Mouse (Mus musculus): ENCODE results near the gene Mpg.
A peak's percentile ranks its signal among the peaks of the same experiment; 100 is the strongest.

Mpg gene

DNA sequence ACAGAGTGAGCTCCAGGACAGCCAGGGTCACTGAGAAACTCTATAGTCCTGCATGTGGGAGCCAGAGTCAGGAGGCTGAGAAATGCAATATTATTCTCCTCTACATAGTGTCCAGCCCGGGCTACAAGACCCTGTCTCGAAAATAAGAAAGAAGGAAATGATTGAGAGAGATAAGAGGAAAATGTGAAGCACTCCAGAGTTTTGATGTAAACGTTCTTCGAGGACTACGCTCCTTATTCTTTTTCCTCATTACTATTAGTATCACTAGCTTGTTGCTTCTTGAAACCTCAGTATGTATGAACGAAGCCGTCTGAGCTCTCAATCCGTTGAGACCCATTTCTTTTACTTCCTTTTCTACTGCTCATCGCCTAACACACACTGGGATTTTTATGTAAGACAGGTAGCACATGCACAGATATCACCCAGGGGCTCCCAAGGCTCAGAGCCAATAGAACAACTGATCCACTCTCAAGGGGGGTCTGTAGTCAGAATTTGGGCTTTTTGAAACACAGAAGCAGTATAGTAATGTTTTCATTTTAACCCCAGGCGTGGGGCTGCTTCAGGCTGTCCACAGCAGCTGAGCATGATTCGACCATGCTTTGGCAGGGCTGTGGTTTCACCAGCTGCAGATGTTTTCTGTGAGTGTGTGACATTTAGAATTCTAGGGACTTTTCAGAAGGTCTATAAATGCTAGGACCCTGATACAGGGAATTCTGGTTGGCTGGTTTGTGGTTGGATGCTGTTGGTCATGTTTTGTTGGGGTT is 24.2 kb upstream of the Mpg start:
- no peak for DNase-seq (ENCODE audit: low read depth)

DNA sequence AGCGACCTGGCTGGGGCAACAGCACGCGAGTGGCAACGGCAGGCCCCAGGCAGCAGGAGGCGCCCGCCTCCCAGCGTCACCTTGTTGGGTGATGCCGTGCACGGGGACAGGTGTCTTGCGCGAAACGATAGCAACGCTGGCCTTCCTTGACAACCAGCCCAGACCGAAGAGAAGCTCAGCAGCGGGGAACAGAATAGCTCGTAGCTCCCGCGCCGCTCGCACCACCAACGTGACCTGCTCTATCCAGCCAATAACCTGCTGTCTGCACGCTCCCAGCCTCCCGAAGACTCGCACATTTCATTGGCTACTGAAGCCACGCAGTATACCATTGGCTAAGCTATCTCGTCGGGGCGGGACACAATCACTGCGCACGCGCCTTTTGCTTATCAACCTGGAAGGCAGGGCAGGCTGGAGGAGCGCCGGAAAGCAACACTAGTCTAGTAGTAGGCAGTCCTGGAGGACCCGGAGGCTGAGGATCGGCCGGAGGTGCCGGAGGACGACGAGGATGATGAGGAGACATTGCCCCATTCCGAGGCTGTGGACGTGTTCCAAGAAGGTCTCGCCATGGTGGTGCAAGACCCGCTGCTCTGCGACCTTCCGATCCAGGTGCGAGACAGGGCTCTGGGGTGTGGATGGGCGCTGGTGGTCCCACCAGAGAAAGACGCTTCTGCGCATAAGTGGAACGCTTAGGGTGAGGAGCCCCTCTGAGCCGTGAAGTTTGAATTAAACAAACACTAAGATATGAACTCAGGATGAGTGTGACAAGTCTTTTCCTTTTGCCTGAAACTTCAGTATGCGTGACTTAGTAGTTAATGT is 21.0 kb upstream of the Mpg start, which contains the start of gene Snrnp25:
Snrnp25 (plus strand) TSS at position 358 of the 816 bp plus-strand sequence.
- peak; percentile 97 for DNase-seq (ENCODE audit: low read depth)

DNA sequence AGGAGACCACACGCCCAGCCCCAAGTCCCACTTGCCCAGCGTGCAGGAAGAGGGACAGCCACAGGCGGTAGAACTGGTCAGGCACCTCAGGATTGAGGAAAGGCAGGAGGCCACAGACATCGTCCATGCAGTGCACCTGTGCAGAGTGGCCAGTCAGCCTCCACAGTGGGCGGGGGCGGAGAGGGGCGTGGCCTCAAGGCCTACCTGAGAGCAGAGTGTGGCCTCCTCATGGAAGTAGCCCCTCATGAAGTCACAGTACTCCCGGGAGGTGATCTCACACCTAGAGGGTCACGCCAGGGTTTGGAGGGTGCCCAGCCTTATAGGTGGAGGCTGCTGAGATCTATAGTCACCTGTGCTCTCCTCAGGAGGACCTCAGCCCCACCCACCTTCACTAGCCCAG is 15.7 kb upstream of the Mpg start:
- DNase-seq (ENCODE audit: low read depth), result no peak

DNA sequence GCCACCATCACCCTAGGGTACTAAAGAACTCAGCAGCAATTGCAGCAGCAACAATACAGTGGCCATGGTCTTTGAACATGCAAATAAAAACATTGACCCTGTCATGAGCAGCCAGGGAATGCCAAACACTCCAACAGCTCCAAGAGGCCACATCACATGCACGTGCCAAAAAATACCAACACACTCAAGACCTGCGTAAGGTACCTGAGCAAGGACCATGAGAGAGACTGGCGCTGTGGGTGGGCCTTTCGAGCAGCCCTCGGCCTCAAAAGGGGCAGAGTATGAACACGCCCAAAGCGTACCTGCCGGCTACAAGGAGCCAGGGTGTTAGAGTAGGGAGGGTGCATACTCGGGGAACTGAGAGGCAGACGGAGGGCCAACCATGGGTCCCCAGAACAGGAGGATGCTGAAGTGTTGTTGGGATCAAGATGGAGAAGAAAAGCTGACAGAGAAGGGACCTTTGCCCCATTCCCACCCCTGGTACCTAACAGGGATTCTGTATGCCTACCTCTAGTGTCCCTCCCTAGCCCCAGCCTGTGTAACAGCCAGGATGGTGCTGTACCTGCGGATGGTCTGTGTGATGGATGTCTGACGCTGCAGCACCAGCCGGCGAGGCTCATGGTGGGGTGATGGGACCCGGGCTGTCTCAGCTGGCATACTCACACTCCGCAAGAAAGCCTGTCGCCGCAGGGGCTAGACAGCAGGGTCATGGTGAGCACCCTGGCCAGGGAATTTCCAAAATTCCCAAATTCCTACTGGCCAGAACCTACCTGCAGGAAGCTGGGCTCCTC is 10.7 kb upstream of the Mpg start:
- DNase-seq (ENCODE audit: low read depth), result no peak

DNA sequence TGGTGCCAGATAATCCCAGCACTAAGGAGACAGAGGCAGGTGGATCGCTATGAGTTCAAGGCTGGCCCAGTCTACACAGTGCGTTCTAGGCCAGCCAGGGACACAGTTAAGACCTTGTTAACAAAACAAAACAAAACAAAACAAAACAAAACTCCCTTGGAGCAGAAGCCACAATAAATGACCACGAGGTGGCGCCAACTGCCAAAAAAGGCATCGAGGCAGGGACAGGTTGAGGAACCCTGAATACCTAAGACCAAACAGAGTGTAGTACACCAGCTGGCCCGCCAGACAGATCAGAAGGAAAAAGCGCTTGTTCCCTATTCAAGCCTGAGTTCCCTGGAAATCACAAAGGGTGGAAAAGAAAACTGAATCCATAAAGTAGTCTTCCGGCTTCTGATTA is 9.5 kb upstream of the Mpg start:
- DNase-seq (ENCODE audit: low read depth), result no peak

DNA sequence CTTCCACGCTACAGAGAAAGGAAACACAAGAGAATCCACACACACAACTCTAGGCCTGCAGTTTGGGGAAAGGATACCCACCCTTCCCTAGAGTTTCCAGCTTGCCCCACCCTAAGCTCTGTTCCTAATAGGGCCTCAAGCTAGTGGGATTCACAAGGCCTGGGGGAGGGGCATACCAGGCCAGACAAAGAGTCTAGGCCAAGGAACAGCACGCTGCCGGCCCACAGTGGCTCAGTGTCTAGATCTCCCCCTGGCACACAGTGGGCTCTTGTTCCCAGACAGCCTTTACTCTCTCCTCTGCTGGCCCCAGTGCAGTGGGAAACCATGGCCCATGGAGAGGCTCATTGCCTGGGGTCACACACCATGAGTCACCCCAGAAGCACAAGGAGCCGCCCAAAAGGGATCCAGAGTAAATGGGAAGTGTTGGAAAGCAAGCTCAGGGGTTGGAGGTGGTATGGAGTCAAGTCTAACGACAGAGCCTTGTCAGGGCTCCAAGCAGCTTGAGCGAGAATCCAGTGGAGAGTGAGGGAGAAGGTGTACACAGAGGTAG is 7.7 kb upstream of the Mpg start:
- no peak for DNase-seq (ENCODE audit: low read depth)

DNA sequence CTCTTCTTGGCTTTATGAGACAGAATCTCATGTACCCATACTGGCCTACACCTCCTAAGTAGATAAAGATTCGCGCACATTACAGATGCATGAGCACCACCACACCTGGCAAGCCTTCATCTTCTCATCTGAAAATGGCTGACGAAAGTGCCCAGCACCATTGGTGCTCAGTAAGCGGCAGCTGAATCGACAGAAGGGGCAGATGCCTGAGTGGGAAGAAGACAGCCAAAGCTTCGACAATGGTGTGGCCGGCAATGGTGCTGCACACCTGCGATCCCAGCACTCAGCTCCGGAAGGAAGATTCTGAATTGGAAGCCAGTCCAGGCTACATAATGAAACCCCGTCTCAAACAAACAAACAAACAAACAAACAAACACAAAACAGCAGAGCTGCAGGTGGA is 7.0 kb upstream of the Mpg start:
- no peak for DNase-seq (ENCODE audit: low read depth)

DNA sequence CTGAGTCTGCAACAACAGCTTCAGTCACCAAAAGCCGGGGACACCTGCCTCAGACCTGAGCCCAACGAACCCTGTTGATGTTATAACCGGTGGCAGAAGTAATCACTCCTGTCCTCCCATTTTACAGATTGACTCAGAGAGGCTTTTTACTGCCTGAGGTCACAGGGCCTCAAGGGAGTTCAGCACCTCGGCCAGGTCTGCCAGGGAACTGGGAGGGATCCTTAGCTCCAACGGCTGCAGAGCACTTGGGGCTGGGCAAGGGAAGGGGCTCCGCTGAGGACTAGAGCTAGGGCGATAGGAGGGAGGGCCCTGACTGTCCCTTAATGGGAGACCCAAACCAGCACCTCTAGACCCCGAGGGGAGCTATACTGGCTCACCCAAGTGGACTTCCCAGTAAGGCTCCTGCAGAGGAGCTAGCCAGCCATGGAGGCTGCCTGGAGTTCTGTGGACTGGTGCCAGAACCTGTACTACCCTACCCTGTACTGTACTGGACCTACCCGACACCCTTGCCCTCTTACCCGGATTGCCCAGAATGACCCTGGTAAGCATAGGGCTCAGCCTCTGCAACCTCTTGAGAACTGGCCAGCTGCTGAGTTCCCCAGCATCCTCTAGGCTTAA is 5.6 kb upstream of the Mpg start:
- DNase-seq (ENCODE audit: low read depth), result no peak

DNA sequence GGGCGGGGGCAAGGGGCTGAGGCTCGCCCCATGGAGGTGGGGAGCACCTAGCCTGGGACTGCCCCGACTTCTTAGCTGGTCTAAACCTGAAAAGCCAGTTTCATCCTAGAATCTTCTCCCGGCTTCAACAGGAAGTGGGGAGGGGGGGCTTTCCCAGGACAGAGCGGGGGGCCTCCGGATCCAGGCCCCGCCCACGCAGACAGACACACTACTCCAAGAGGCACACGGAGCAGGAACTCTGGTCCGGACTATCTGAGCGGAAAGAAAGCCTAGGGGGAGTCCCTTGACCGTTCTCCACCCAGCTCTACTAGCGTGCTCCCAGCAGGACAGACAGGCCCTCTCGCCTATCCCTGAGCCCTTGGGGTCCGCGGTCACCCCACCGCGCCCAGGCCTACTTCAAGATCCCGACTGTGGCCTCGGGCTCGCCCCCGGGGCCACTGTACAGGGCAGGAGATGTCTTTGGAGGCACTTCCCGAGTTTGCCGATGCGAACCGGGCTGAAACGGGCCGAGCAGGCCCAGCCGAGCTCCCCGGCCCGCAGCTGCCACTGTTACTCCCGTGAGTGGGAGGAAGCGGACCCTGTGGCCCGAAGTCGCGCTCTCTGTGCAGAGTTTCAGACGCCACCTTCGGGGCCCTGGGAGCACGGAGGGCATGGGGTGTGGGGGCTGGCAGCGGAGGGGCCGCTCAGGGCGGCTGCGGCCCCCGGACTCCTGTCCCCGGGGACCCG is 4.9 kb upstream of the Mpg start:
- DNase-seq (ENCODE audit: low read depth), result no peak

DNA sequence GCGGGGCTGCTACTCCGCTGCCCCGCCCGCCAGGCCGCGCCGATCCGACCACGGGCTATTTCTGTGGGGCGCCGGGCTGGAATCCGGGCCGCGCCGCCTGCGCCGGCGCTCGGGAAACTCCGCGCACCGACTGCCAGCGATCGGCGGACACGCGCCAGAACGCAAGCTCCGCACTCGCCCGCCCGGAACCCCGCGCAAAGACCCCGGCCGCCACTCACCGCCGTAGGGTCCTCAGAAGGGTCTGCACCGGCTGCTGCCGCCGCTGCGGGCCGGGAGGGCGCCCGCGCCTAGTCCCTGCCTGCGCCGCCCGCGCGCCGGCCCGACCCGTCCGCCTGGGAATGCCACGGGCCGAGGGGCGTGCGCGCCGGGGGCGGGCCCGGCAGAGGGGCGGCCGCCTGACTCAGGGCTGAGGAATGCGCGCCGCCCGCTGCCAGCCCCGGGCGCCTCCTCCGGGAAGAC is 4.3 kb upstream of the Mpg start, which contains the start of gene Rhbdf1:
Rhbdf1 (minus strand) TSS at position 350 of the 459 bp plus-strand sequence.
- DNase-seq (ENCODE audit: low read depth), result no peak

DNA sequence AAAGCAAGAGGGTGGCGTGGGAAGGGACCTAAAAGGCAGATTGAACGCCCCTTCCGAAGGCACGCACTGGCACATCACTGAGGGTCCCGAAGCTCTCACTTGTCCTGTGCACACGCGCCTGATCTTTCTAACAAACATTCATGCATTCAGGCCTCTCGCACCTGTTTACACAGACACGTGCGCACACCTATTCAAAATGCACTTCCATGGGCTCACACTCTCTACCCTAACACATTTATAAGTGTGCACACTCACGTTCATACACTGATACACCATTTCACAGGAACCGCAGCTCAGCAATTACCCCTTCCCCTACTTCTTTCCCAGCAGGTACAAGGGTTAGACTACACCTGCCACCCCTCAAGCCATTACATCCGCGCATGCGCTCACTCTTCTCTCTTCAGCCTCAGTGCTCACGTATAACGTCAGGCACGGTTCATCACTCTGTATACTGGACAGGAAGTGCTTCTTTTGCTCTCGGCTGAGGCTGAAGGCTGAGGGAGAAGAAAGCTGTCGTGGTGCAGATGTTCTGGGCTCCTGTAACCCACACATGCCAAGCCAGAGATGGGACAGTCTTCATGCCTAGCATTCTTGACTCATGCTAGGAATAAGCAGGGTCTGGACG is 3.6 kb upstream of the Mpg start:
- DNase-seq (ENCODE audit: low read depth), result no peak

DNA sequence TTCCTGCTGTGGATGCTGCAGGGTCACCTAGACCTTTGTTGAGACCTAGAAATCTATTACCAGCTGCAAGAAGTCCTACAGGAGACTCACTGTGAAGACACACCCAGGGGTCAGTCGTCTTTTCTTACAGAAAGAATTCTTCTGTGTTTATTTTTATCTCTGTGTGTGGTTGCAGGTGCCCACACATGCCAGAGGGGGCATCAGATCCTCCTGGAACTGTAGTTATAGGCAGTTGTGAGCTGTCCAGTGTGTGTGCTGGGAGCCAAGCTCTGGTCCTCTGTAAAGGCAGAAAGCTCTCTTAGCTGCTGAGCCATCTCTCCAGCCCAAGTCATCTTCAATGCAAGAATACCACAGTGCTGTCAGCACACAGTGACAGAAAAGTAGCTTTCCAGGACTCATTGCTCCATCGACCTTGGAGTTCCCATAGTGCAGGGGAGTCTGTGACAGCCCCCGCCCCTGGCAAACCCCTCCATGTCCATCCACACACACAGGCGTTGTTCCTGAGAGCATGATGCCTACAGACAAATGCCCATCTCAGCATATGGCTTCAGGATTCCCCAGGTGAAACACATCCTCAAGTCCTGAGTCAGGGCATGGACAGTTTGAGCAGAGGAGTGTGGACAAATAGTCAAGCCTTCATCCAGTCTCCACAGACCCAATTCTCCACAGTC is 2.9 kb upstream of the Mpg start:
- DNase-seq (ENCODE audit: low read depth), result no peak

DNA sequence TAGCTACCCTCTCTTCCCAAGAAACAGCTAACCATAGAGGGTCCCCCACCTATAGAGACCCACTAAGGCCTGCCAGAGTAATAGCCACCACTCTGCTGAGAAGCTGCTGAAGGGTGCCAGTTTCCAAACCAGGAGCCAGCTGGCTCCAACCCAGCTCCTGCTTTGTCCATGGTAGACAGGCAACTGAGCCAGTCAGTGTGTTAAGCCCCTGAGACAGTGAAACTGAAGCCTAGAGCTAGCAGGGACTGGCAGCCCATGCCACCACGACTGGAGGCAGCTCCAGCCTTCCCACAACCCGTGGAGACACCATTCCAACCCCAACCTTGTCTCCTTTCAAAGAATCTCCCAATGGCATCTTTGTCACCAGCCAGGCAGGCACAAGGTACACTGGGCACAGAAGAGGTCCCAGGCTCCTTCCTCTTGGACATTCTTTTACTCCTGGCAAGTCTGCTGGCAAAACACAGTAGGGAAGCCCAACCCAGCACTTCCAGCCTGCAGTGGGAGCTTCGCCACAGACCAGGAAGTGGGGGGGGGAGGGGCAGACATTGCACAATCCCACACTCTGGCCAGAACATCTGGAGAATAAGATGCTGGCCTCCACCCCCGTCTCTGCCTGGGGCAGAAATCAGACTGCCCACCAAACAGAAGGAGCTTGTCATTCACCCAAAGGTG is 1.7 kb upstream of the Mpg start:
- DNase-seq (ENCODE audit: low read depth), result no peak

DNA sequence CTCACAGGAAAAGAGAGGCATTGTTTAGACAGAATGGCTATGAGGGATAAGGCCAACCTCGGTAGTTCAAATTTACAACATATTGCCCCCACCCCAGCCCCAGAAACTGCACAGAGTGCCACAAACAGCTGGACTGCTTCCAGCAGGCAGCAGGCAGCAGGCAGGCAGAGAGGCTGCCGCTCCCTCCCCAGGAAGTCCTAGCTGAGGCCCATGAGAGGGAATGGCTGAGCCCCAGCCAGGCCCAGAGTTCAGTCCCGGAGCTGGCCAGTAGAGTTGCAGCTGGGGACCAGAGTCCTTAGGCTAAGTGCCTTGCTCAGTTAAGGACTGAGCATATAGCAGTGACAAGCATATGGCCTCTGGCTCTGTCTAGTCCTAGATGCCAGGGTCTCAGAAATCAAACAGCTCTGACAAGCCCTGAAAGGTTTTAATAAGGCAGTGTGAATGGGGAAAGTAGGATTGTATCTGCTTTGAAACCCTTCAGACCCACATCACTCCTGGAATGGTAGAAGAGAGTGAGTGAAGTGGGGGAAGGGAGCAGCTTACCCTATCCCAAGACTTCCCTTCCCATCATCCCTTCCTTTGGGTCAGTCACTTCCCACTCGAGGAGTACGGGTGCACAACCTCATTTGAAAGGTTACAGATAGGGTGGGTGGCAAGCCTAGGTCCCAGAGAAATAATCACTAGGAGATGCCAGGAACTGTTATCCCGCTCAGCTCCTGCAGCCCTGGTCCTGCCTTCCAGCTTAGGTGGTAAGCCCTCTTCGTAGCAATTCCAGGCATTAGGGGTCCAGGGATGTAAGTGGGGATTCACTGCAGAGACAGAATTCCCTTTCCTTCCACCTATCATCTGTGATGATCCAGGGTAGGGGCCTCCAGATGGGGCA is 842 bp upstream of the Mpg start:
- no peak for DNase-seq (ENCODE audit: low read depth)

DNA sequence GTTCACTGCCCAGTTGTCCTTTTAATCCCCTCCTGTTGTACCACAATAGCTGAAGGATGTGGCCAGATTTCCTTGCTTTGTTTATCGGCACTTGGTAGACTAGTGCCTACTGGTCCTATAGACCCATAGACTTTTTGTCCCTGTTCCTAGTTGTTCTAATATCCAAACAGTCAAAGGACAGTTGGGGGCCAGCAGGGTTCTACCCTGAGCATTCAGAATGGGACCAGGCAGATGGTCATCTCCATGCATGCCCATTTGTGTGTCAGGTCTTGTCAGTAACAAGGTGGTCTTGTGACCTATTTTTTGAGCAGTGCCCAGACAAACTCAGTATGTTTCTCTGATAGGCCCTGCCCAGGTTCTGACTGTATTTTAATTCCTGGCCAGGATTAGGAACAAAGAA is 736 bp downstream of the Mpg start:
- no peak for DNase-seq (ENCODE audit: low read depth)

DNA sequence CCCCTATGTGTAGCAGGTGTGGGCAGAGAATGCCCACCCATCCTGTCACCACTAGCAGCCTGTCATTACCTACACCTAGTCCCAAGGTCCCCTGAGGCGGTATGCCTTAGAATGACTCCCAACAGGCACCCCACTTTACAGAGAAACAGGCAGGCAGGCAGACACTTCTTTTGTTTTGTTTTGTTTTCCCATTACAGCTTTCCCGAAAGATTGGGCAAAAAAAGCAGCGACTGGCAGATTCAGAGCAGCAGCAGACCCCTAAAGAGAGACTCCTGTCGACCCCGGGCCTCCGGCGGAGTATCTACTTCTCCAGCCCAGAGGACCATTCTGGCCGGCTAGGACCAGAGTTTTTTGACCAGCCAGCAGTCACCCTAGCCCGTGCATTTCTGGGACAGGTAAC is 1.2 kb downstream of the Mpg start:
- no peak for DNase-seq (ENCODE audit: low read depth)

DNA sequence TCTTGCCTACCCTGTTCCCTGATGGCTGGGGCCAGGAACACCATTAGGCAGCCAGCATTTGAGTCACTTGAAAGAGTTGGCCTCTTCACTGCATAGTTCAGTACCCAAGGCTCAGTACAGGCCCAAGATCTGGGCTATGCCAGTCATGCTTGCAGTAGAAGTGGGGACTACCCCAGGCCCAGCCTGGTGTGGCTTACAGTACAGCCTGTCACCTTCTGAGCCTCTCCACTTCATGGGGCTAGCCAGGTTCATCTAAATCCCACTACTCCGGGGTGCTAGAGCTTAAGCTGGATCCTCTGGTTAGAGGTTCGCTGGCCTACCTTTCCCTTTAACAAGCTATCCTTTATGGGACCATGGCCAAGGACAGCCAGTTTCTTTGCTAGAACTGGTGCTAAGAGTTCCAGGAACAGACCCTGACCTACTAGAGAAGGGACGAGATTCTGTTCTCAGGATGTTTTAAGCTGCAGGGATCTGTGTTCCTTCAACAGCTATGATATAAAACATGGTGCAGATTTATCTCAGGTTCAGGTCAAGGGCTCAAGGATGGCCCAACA is 2.1 kb downstream of the Mpg start:
- DNase-seq (ENCODE audit: low read depth), result no peak

DNA sequence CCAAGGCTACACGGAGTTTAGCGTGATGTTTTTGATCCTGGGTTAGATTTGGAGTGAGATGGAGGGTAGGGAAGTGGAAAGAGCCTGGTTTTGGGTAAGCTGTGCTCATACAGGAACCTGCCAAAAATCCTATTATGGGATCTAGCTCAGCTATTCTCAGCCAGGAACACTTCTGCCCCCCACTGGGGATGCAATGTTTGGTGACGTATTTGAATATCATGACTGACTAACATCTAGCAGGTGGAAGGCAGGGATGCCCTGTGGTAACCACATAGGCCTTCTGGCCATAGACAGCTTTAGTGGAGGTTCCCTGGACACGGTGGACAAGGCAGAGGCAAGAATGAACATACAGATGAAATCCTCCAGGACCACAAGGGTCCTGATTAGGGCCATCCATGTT is 3.9 kb downstream of the Mpg start:
- no peak for DNase-seq (ENCODE audit: low read depth)
